Mouse (Mus musculus) stomach, postnatal 0 days (tissue): Measurements from ENCODE around the gene Rcsd1. TPM values are rescaled to one million over a fixed set of nuclear protein-coding genes. Genes with fewer than 3 reads are reported as not detected.

Source experiments
- ATAC-seq: fragments of 200-750 bp; cut with Nextera tagmentation; 2 replicates; pipeline ENCODE4 v1.8.0; 2017; ENCODE audit not compliant: low FRiP score, low TSS enrichment
- DNase-seq: peaks from one replicate; pipeline ENCODE4 v3.0.0-alpha.2; 2016; ENCODE audit warnings: low spot score
- H3K27ac ChIP-seq: fragments of 300-500 bp; sonication (generic); replicated peaks from 2 replicates; pipeline ENCODE4 v1.5.1; 2014; ENCODE audit warnings: mild to moderate bottlenecking, control low read depth
- H3K27me3 ChIP-seq: fragments of 300-500 bp; sonication (generic); 2 replicates; pipeline ENCODE4 v1.6.1; 2014; ENCODE audit warnings: low read length; ENCODE audit not compliant: control insufficient read depth, insufficient read depth
- H3K36me3 ChIP-seq: fragments of 300-500 bp; sonication (generic); 2 replicates; pipeline ENCODE4 v1.6.1; 2014; ENCODE audit warnings: low read length, mixed read lengths; ENCODE audit not compliant: control insufficient read depth, insufficient read depth
- H3K4me1 ChIP-seq: fragments of 300-500 bp; sonication (generic); replicated peaks from 2 replicates; pipeline ENCODE4 v1.6.1; 2014; ENCODE audit warnings: antibody characterized with exemption; ENCODE audit not compliant: control insufficient read depth, insufficient read depth
- H3K4me2 ChIP-seq: fragments of 300-500 bp; sonication (generic); replicated peaks from 2 replicates; pipeline ENCODE4 v1.6.1; 2014; ENCODE audit warnings: low read depth, mild to moderate bottlenecking, control low read depth, moderate library complexity
- H3K4me3 ChIP-seq: fragments of 300-500 bp; sonication (generic); 2 replicates; pipeline ENCODE4 v1.5.1; 2014; ENCODE audit warnings: low read depth, low read length, control low read depth
- H3K9ac ChIP-seq: fragments of 300-500 bp; sonication (generic); 2 replicates; pipeline ENCODE4 v1.6.1; 2014; ENCODE audit warnings: mild to moderate bottlenecking, low read length, control low read depth, mixed read lengths
- H3K9me3 ChIP-seq: fragments of 300-500 bp; sonication (generic); 2 replicates; pipeline ENCODE4 v1.6.1; 2016; ENCODE audit warnings: low read length; ENCODE audit not compliant: control insufficient read depth
- CTCF ChIP-seq: IDR thresholded peaks from 2 replicates; pipeline ENCODE4 v1.5.1; 2016; ENCODE audit warnings: antibody characterized with exemption, low read depth, mild to moderate bottlenecking, moderate library complexity
- EP300 ChIP-seq: optimal IDR thresholded peaks from 2 replicates; pipeline ENCODE3; 2016; ENCODE audit warnings: antibody characterized with exemption
- WGBS: fragments of 180-500 bp; shearing (Covaris S2); extraction: QIAGEN DNeasy Blood & Tissue Kit; methylation state at CpG from one replicate; pipeline ENCODE4 v1.1.7; 2014; 5-methylcytosine and 5-hydroxymethylcytosine counted together
- polyA plus RNA-seq: library from polyadenylated mRNA; unstranded; fragments of >200 nt; fragmentation: Nextera tagmentation; extraction: Ambion mirVana; gene quantifications from 2 replicates; pipeline ENCODE4 v1.2.1, GENCODE M21; 2015

The Rcsd1 gene
- polyA plus RNA-seq, 1 experiment from 2014 or later, result 16.1 TPM

DNA sequence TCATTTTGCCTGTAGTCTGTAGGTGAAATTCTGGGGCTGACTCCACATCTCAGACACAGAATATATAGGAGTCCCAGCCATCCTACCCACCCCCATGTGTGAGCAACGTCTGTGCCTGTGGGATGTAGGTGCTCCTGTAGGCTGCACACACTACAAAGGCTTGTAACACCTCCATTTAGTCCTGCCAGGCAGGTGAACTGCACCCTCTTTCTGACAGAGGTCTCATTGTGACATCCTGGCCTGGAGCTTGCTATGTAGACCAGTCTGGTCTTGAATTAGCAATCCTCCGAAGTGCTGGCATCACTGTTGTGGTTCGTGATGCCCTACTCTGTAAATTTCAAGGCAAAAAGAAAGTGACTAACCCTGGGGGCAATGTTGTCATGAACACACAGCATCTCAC lies 48.4 kb downstream of the Rcsd1 start:
- Histone ChIP-seq H3K27ac (no peak overlapping the region), H3K9ac (no peak overlapping the region), H3K4me3 (no peak overlapping the region), H3K4me1 (no peaks in the 10 kb centered on the region), H3K36me3 (no peaks in the 10 kb centered on the region), H3K4me2 (no peak overlapping the region), H3K27me3 (no peaks in the 10 kb centered on the region), H3K9me3 (no peaks in the 10 kb centered on the region)
- TF ChIP-seq EP300 (no peak), CTCF (no peak)
- ATAC-seq (no peak), DNase-seq (no peak)
- WGBS, result 56% methylated on average over 3 of the region's 3 CpGs

DNA sequence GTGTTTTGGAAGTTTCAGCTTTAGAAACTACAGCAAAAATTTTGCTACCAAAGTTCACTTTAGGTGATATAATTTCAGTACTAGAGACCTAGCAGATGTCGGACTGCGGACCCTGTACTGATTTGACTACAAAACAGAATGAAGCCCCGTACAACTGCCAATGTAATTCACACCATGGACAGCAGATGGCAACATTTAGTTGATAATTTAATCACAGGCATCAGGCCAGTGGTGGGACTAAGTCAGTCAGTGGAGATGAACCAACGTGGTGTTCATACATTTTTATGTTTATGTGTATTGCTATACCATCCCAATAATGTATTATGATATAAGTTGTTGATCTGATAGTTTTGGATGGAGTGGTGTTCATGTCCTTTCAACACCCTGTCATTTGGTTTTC lies 48.8 kb downstream of the Rcsd1 start:
- DNase-seq (peak; percentile 49), ATAC-seq (no peak)
- Histone ChIP-seq H3K4me2 (no peak overlapping the region), H3K4me3 (no peak overlapping the region), H3K36me3 (no peaks in the 10 kb centered on the region; the same call in 1 of the 2 replicates), H3K9ac (no peak overlapping the region), H3K27ac (no peak overlapping the region), H3K9me3 (no peaks in the 10 kb centered on the region), H3K27me3 (no peaks in the 10 kb centered on the region), H3K4me1 (no peaks in the 10 kb centered on the region)
- 20% methylated on average over 4 of the region's 4 CpGs for WGBS
- TF ChIP-seq CTCF (peak; percentile 83), EP300 (no peak)

DNA sequence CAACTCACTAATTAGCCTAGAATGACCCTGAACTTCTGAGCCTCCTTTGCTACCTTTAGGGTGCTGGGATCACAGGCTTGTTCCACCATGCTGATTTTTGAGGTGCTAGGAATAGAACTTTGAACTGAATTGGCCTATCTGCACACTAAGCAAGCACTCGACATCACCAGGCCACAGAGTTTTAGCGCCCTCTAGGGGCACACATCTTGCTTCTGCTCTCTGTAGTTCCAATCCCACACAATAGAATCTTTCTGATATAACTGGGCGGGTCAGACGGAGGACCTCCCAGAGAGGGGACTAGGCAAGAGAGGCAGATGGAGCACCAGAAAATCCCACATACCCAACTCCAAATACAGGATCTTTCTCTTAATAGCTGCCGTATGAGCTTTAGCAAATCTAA lies 51.0 kb downstream of the Rcsd1 start:
- Histone ChIP-seq H3K4me3 (no peak overlapping the region), H3K27me3 (no peaks in the 10 kb centered on the region), H3K36me3 (peaks cover 4% of the 10 kb centered on the region; the same call in 1 of the 2 replicates), H3K27ac (no peak overlapping the region), H3K4me2 (no peak overlapping the region), H3K4me1 (no peaks in the 10 kb centered on the region), H3K9me3 (no peaks in the 10 kb centered on the region), H3K9ac (no peak overlapping the region)
- peak; percentile 76 for DNase-seq
- TF ChIP-seq CTCF, result peak; percentile 91
- TF ChIP-seq EP300, result no peak
- 36% methylated on average over 5 of the region's 5 CpGs for WGBS
- ATAC-seq, result peak; percentile 68; the same call in 1 of the 2 replicates

DNA sequence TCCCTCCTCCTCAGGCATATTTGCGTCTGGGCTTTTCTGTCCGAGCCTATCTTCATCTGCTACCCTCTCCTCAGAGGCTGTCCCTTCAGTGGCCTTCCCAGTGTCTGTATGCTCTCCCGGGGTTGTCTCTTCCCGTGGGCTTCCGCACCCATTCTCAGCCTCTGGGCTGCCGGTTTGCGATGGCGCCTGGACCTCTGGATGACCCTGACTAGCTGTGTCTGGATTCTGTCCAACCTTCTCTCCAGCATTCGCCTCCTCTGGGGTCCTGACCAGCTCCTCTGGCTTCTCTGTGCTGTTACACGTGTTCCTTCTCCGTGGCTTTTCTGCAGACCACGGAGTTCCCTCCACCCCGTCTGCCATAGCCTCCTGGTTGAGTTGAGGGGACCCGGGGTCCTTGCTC lies 54.1 kb downstream of the Rcsd1 start:
- H3K27ac ChIP-seq, result no peak overlapping the region
- peaks cover 4% of the 10 kb centered on the region; the same call in 1 of the 2 replicates for H3K36me3 ChIP-seq
- 56% methylated on average over 14 of the region's 14 CpGs for WGBS
- DNase-seq (no peak), ATAC-seq (no peak)
- no peaks in the 10 kb centered on the region for H3K27me3 ChIP-seq
- no peak overlapping the region for H3K4me3 ChIP-seq
- no peak overlapping the region for H3K9ac ChIP-seq
- H3K4me1 ChIP-seq, result no peaks in the 10 kb centered on the region
- no peaks in the 10 kb centered on the region for H3K9me3 ChIP-seq
- TF ChIP-seq EP300 (no peak), CTCF (no peak)
- no peak overlapping the region for H3K4me2 ChIP-seq

DNA sequence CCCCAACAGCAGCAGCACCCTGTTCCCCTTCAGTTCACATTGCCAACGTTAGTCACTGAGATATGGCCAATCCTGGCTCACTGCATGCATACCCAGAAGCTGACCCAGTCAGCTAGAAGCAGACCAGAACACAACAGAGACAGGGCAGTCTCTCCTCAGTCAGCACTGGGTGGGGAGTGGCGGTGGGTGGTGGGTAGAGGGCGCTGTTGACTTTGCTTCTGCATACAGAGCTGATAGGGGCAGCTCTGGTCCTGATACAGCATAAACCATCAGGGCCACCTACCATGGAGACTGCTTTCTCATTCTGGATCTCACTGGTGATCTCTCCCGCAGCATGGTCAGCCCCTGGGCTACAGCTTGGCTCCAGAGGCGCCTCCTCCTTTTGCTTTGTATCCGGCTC lies 54.5 kb downstream of the Rcsd1 start:
- TF ChIP-seq CTCF (peak; percentile 44), EP300 (no peak)
- Histone ChIP-seq H3K27ac (no peak overlapping the region), H3K36me3 (peaks cover 4% of the 10 kb centered on the region; the same call in 1 of the 2 replicates), H3K4me2 (no peak overlapping the region), H3K4me1 (no peaks in the 10 kb centered on the region), H3K4me3 (no peak overlapping the region), H3K9me3 (no peaks in the 10 kb centered on the region), H3K9ac (no peak overlapping the region), H3K27me3 (no peaks in the 10 kb centered on the region)
- DNase-seq (no peak), ATAC-seq (no peak)
- 69% methylated on average over 6 of the region's 6 CpGs for WGBS

DNA sequence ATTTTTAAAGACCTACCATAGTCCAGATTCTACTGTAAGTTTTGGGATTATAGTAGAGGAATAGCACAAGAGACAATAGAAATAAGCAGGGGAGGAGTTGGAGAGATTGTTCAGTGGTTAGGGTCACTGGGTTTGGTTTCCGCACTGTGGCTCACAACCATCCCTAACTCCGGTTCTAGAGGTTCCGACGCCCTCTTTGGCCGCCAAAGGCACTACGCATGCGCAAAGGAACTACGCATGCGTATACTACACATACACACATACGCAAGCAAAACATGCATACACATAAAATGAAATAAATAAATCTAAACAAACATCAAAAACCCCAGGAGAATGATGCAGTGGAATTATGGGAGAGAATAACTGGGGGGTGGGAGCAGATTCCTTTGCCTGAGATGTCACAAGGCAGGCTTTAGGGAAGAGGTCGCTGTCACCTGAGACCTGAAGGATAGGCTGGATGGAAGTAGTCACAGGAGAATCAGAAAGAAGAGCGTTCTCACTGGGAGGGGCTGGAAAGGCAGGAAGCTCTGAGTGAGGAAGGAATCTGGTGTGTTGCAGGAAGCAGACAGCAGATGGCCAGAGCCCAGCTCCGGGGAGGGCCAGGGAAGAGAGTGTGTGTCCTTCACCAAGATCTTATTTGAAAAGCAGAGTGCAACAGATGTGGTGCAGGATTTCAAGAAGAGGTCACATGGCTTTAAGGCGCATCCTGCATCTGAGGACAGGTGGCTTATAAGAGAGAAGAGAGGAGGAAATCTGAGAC lies 56.3 kb downstream of the Rcsd1 start:
- H3K9me3 ChIP-seq, result no peaks in the 10 kb centered on the region
- no peak overlapping the region for H3K4me3 ChIP-seq
- H3K9ac ChIP-seq, result no peak overlapping the region
- no peak overlapping the region for H3K4me2 ChIP-seq
- no peak overlapping the region; the same call in 1 of the 2 replicates for H3K27ac ChIP-seq
- no peak for ATAC-seq
- no peak for DNase-seq
- peaks cover 4% of the 10 kb centered on the region; the same call in 1 of the 2 replicates for H3K36me3 ChIP-seq
- TF ChIP-seq EP300, result no peak
- TF ChIP-seq CTCF, result no peak
- no peaks in the 10 kb centered on the region for H3K27me3 ChIP-seq
- H3K4me1 ChIP-seq, result no peaks in the 10 kb centered on the region
- 83% methylated on average over 14 of the region's 14 CpGs for whole genome bisulfite sequencing
